Mouse (Mus musculus) C2C12 (cell line): Measurements from ENCODE around the gene Pts.

ENCODE experiments used
- CTCF ChIP-seq: IDR thresholded peaks from one replicate; pipeline ENCODE4 v1.5.1; 2011; ENCODE audit not compliant: control insufficient read depth, insufficient read depth, insufficient read length
- MAX ChIP-seq: IDR thresholded peaks from one replicate; pipeline ENCODE4 v1.6.1; 2011; ENCODE audit warnings: mild to moderate bottlenecking, control low read depth

- TF ChIP-seq CTCF (no peak), MAX (no peak)
Observed at GRCm38 (mm10) chr9:50525585-50525984, 2.9 kb downstream of the Pts start.
